Mouse (Mus musculus) spleen, postnatal 10 days (tissue): ENCODE results near the gene Lrp1.

Experiments used
- DNase-seq, 2 experiments: peaks; one replicate each; pipeline ENCODE4 v3.0.0; 2021 to 2022; ENCODE audit warnings: low spot score in 2 of 2

Lrp1 gene

GRCm38 (mm10) chr10:127615591-127615990 lies 5.4 kb downstream of the Lrp1 start:
- DNase-seq: no peak

- DNase-seq: no peak
Observed at GRCm38 (mm10) chr10:127615034-127615374, 5.9 kb downstream of the Lrp1 start.

GRCm38 (mm10) chr10:127614236-127615033 lies 6.5 kb downstream of the Lrp1 start:
- DNase-seq: no peak

GRCm38 (mm10) chr10:127612079-127612775 lies 8.7 kb downstream of the Lrp1 start:
- no peak for DNase-seq

- no peak for DNase-seq
Observed at GRCm38 (mm10) chr10:127610066-127610415, 10.9 kb downstream of the Lrp1 start.

GRCm38 (mm10) chr10:127609415-127610065 lies 11.4 kb downstream of the Lrp1 start:
- DNase-seq: no peak

- DNase-seq: no peak
Observed at GRCm38 (mm10) chr10:127607059-127607458, 13.9 kb downstream of the Lrp1 start.

- DNase-seq: no peak
Observed at GRCm38 (mm10) chr10:127605756-127606155, 15.2 kb downstream of the Lrp1 start.

- no peak for DNase-seq
Observed at GRCm38 (mm10) chr10:127605251-127605547, 15.7 kb downstream of the Lrp1 start.

- peak in 1 of 2 experiments; percentile 51 for DNase-seq
Observed at GRCm38 (mm10) chr10:127604465-127605250, 16.3 kb downstream of the Lrp1 start.

- DNase-seq: no peak
Observed at GRCm38 (mm10) chr10:127603437-127604371, 17.2 kb downstream of the Lrp1 start.

- no peak for DNase-seq
Observed at GRCm38 (mm10) chr10:127602194-127602593, 18.8 kb downstream of the Lrp1 start.

- no peak for DNase-seq
Observed at GRCm38 (mm10) chr10:127599779-127600541, 21.0 kb downstream of the Lrp1 start.

- DNase-seq: no peak
Observed at GRCm38 (mm10) chr10:127599252-127599651, 21.7 kb downstream of the Lrp1 start.

GRCm38 (mm10) chr10:127598607-127599006 lies 22.3 kb downstream of the Lrp1 start:
- no peak for DNase-seq

- no peak for DNase-seq
Observed at GRCm38 (mm10) chr10:127597311-127597901, 23.5 kb downstream of the Lrp1 start.

- DNase-seq: no peak
Observed at GRCm38 (mm10) chr10:127596321-127596941, 24.5 kb downstream of the Lrp1 start.

GRCm38 (mm10) chr10:127594930-127595715 lies 25.8 kb downstream of the Lrp1 start:
- DNase-seq: no peak

GRCm38 (mm10) chr10:127594405-127594804 lies 26.5 kb downstream of the Lrp1 start:
- no peak for DNase-seq
